Mouse (Mus musculus): ENCODE measurements at regions not wholly inside any gene's neighbourhood (a gene's known extent, or its start where the extent isn't known, plus 50 kb on each side); places are given as distances from the start of the nearest gene placed in this dataset.

- TF ChIP-seq POLR2A (IDR thresholded peaks at IDR 0.05; ENCODE audit: borderline replicate concordance, low read depth, low read length) (no peak), CTCF (IDR thresholded peaks at IDR 0.05; ENCODE audit: low read depth, low read length) (no peak)
Observed at GRCm38 (mm10) chr10:15249402-15250086, 531.5 kb upstream of the Gje1 start.

Measured in bone marrow macrophage, adult 2 months (primary cell).